Mouse (Mus musculus): ENCODE results near the gene Hspa1l.
"Not testable (repeated sequence)": the region's sequence is repeated elsewhere in the genome, so short reads cannot be mapped to it uniquely, and the experiment has no call there.

The Hspa1l gene

GRCm38 (mm10) chr17:34977000-34977399, 4.5 kb downstream of the Hspa1l start:
- no peak for DNase-seq

- DNase-seq: no peak
Observed at GRCm38 (mm10) chr17:34978239-34978638, 5.7 kb downstream of the Hspa1l start.

- no peak for DNase-seq
Observed at GRCm38 (mm10) chr17:34979631-34980030, 7.1 kb downstream of the Hspa1l start.

GRCm38 (mm10) chr17:34980655-34981054, 8.2 kb downstream of the Hspa1l start:
- DNase-seq: peak; percentile 39

GRCm38 (mm10) chr17:34981690-34982180, 9.2 kb downstream of the Hspa1l start, which contains the start of gene Lsm2:
TSS of gene Lsm2 (plus strand) at chr17:34981862.
- peak; percentile 91 for DNase-seq

- no peak for DNase-seq
Observed at GRCm38 (mm10) chr17:34982328-34982727, 9.8 kb downstream of the Hspa1l start.

- DNase-seq: peak; percentile 40
Observed at GRCm38 (mm10) chr17:34984218-34984617, 11.7 kb downstream of the Hspa1l start.

GRCm38 (mm10) chr17:34994751-34995150, 22.2 kb downstream of the Hspa1l start:
- DNase-seq: no peak

- DNase-seq: not testable (repeated sequence)
Observed at GRCm38 (mm10) chr17:34995192-34995591, 22.7 kb downstream of the Hspa1l start.

- not testable (repeated sequence) for DNase-seq
Observed at GRCm38 (mm10) chr17:34995927-34996326, 23.4 kb downstream of the Hspa1l start.

GRCm38 (mm10) chr17:34996411-34997141, 24.1 kb downstream of the Hspa1l start:
- DNase-seq: no peak

- no peak for DNase-seq
Observed at GRCm38 (mm10) chr17:34997142-34997483, 24.6 kb downstream of the Hspa1l start.

- no peak for DNase-seq
Observed at GRCm38 (mm10) chr17:34998526-34999430, 26.3 kb downstream of the Hspa1l start.

GRCm38 (mm10) chr17:34999871-35000716, 27.6 kb downstream of the Hspa1l start:
- DNase-seq: not testable (repeated sequence)

- peak; percentile 84 for DNase-seq
Observed at GRCm38 (mm10) chr17:35000717-35001451, 28.4 kb downstream of the Hspa1l start, which contains the start of gene Vars. TSS of gene Vars (plus strand) at chr17:35000987.

GRCm38 (mm10) chr17:35001452-35002152, 29.1 kb downstream of the Hspa1l start:
- DNase-seq: peak; percentile 30

- DNase-seq: no peak
Observed at GRCm38 (mm10) chr17:35002153-35002865, 29.8 kb downstream of the Hspa1l start.

- DNase-seq: no peak
Observed at GRCm38 (mm10) chr17:35003022-35003838, 30.7 kb downstream of the Hspa1l start.

- DNase-seq: no peak
Observed at GRCm38 (mm10) chr17:35004075-35004717, 31.7 kb downstream of the Hspa1l start.

All from lung, postnatal 14 days (tissue).